ENCODE assay signal across 8 mouse cellular contexts in the genomic region with DNA sequence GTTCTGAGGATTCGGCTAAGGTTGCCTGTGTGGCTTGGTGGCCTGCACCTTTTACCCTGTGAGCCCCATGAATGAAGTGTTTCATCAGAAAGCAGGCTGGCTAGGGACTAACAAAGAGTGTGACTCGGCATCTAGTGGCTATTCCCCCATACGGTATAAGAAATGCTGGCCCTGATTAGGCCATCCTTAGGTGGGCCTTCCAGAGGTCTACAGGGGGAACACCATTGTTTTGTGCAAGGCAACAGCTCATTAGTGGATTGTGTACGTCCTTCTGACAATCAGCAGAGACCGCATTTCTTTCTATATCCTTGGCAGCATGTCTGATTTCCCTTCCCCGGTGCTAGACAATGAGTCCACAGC. TPM values are rescaled to one million over a fixed set of nuclear protein-coding genes. Genes with fewer than 3 reads are reported as not detected.
DNase-seq lines count a peak whose midpoint lies in the region; ATAC-seq and TF ChIP-seq lines count a peak whose summit lies in the region.

No protein-coding gene starts in this region.

- H3K9me3 ChIP-seq in liver, embryonic 11.5 days (ENCODE audit: control insufficient read depth, low read length) = no peaks in the 10 kb centered on the region
- H3K9me3 ChIP-seq in limb, embryonic 14.5 days (ENCODE audit: control insufficient read depth, low read length) = no peaks in the 10 kb centered on the region
- no peaks in the 10 kb centered on the region for H3K9me3 ChIP-seq in neural tube, embryonic 15.5 days (replicated peaks)

- H3K4me3 ChIP-seq in heart, adult 2 months = peak overlapping the region; percentile 38; the same call in 1 of the 2 replicates
- H3K4me3 ChIP-seq in liver, embryonic 11.5 days (ENCODE audit: low read depth, low read length) = no peak overlapping the region
- H3K4me3 ChIP-seq in limb, embryonic 14.5 days (replicated peaks; ENCODE audit: low read length) = no peak overlapping the region
- H3K4me3 ChIP-seq in neural tube, embryonic 15.5 days (replicated peaks) = no peak overlapping the region

- 60% methylated on average over 6 of the region's 6 CpGs for WGBS in heart, adult 2 months
- WGBS in liver, embryonic 11.5 days = 78% methylated on average over 6 of the region's 6 CpGs
- WGBS in limb, embryonic 14.5 days = 78% methylated on average over 6 of the region's 6 CpGs
- WGBS in neural tube, embryonic 15.5 days = 87% methylated on average over 6 of the region's 6 CpGs

- no peak for ATAC-seq in liver, embryonic 11.5 days (replicated peaks; ENCODE audit: low FRiP score)
- ATAC-seq in limb, embryonic 14.5 days (ENCODE audit: low FRiP score, low read depth) = no peak
- no peak for ATAC-seq in neural tube, embryonic 15.5 days (ENCODE audit: low FRiP score)

- no peak for TF ChIP-seq POLR2A in heart, adult 2 months (IDR thresholded peaks at IDR 0.05; ENCODE audit: insufficient read depth, low read depth, low read length)
- no peak for TF ChIP-seq POLR2A in limb, embryonic 14.5 days (IDR thresholded peaks at IDR 0.05; ENCODE audit: borderline replicate concordance, extremely low read depth, insufficient read depth, insufficient read length)

- DNase-seq in heart, adult 2 months = no peak
- no peak for DNase-seq in heart, postnatal 14 days
- DNase-seq in liver, embryonic 11.5 days (ENCODE audit: low spot score) = no peak
- DNase-seq in liver = no peak
- no peak for DNase-seq in limb, embryonic 14.5 days (ENCODE audit: low spot score)
- DNase-seq in spleen, adult 18-20 months = no peak
- DNase-seq in adrenal gland, adult 8-10 months = no peak

- H3K9ac ChIP-seq in heart, adult 2 months (ENCODE audit: low read depth, low read length) = no peak overlapping the region
- H3K9ac ChIP-seq in liver, embryonic 11.5 days (ENCODE audit: low read depth, low read length) = no peak overlapping the region
- no peak overlapping the region for H3K9ac ChIP-seq in limb, embryonic 14.5 days (ENCODE audit: low read depth, low read length, severe bottlenecking)
- H3K9ac ChIP-seq in neural tube, embryonic 15.5 days (replicated peaks) = no peak overlapping the region

- TF ChIP-seq EP300 in heart, adult 2 months (IDR thresholded peaks at IDR 0.05; ENCODE audit: insufficient read depth, low read depth, low read length) = no peak

- no peaks in the 10 kb centered on the region for H3K27me3 ChIP-seq in heart, adult 2 months (ENCODE audit: control insufficient read depth, insufficient read depth, low read length)
- H3K27me3 ChIP-seq in liver, embryonic 11.5 days (replicated peaks; ENCODE audit: control insufficient read depth, insufficient read depth, low read length) = no peaks in the 10 kb centered on the region
- no peaks in the 10 kb centered on the region for H3K27me3 ChIP-seq in limb, embryonic 14.5 days (ENCODE audit: control insufficient read depth, insufficient read depth, low read length)
- H3K27me3 ChIP-seq in neural tube, embryonic 15.5 days (replicated peaks) = no peaks in the 10 kb centered on the region

- H3K36me3 ChIP-seq in heart, adult 2 months (ENCODE audit: control insufficient read depth, insufficient read depth, low read length) = no peaks in the 10 kb centered on the region
- H3K36me3 ChIP-seq in liver, embryonic 11.5 days (ENCODE audit: control insufficient read depth, insufficient read depth, low read length) = peaks cover 2% of the 10 kb centered on the region; the same call in 1 of the 2 replicates
- no peaks in the 10 kb centered on the region for H3K36me3 ChIP-seq in limb, embryonic 14.5 days (ENCODE audit: control insufficient read depth, insufficient read depth, low read length)
- H3K36me3 ChIP-seq in neural tube, embryonic 15.5 days = no peaks in the 10 kb centered on the region

- H3K4me2 ChIP-seq in liver, embryonic 11.5 days = peak overlapping the region; percentile 63
- peak overlapping the region; percentile 42 for H3K4me2 ChIP-seq in limb, embryonic 14.5 days (replicated peaks; ENCODE audit: low read depth, low read length, severe bottlenecking)
- peak overlapping the region; percentile 52; the same call in 1 of the 2 replicates for H3K4me2 ChIP-seq in neural tube, embryonic 15.5 days

- peaks cover 5% of the 10 kb centered on the region for H3K4me1 ChIP-seq in heart, adult 2 months (ENCODE audit: control insufficient read depth, insufficient read depth, low read length)
- peaks cover 22% of the 10 kb centered on the region for H3K4me1 ChIP-seq in liver, embryonic 11.5 days (replicated peaks; ENCODE audit: control insufficient read depth, insufficient read depth, low read length)
- peaks cover 4% of the 10 kb centered on the region; the same call in 1 of the 2 replicates for H3K4me1 ChIP-seq in limb, embryonic 14.5 days (ENCODE audit: control insufficient read depth, insufficient read depth, low read length)
- H3K4me1 ChIP-seq in neural tube, embryonic 15.5 days = peaks cover 5% of the 10 kb centered on the region; the same call in 1 of the 2 replicates

- no peak for TF ChIP-seq CTCF in heart, adult 2 months (IDR thresholded peaks at IDR 0.05)

- H3K79me2 ChIP-seq in heart, adult 2 months (replicated peaks; ENCODE audit: control insufficient read depth, insufficient read depth, low read length) = no peaks in the 10 kb centered on the region

- H3K27ac ChIP-seq in heart, adult 2 months = no peak overlapping the region
- no peak overlapping the region for H3K27ac ChIP-seq in liver, embryonic 11.5 days (ENCODE audit: low read depth, low read length)
- H3K27ac ChIP-seq in limb, embryonic 14.5 days (replicated peaks; ENCODE audit: low read depth, low read length) = no peak overlapping the region
- no peak overlapping the region for H3K27ac ChIP-seq in neural tube, embryonic 15.5 days (replicated peaks)

- intact Hi-C loops in heart, adult 2 months (cut with DNase I) = no loop called here
- intact Hi-C loops in heart, postnatal 14 days (cut with DNase I) = no loop called here

RNA-seq across cellular contexts. Expression of a gene that starts 11.9 kb away (rescaled TPM):
- 100 to 1,000 TPM in 1 of 2 experiments, 10 to 100 TPM in 1; 26.5 to 109 TPM for total RNA-seq in heart, adult 2 months (2021)
- 42.0 and 131 TPM in 2 replicates for polyA plus RNA-seq in heart, adult 2 months (2012; rRNA removed)
- 10 to 100 TPM; 67.6 to 87.8 TPM for total RNA-seq in heart, postnatal 14 days (2021)
- polyA plus RNA-seq in liver, embryonic 11.5 days (2014; fragmentation: Nextera tagmentation; extraction: Ambion mirVana) = 112 and 114 TPM in 2 replicates
- polyA plus RNA-seq in limb, embryonic 14.5 days (2012; rRNA removed) = 20.9 and 24.6 TPM in 2 replicates
- polyA plus RNA-seq in limb, embryonic 14.5 days (2014; fragmentation: Nextera tagmentation; extraction: Ambion mirVana) = 33.5 and 37.2 TPM in 2 replicates
- polyA plus RNA-seq in neural tube, embryonic 15.5 days (2015; fragmentation: Nextera tagmentation; extraction: Ambion mirVana) = 20.1 and 30.9 TPM in 2 replicates
- 10 to 100 TPM; 13.3 to 20.7 (median 15.2) TPM for total RNA-seq in adrenal gland, adult 8-10 months (2022)

RNA-seq across cellular contexts. Expression of a gene that starts 11.9 kb away (rescaled TPM):
- total RNA-seq in heart, adult 2 months (2021) = not detected
- not detected in 2 replicates for polyA plus RNA-seq in heart, adult 2 months (2012; rRNA removed)
- under 1 TPM in 1 of 2 experiments, not detected in 1; 0.14 TPM for total RNA-seq in heart, postnatal 14 days (2021)
- polyA plus RNA-seq in liver, embryonic 11.5 days (2014; fragmentation: Nextera tagmentation; extraction: Ambion mirVana) = 0.25 TPM in 1 of 2 replicates, not detected in the other
- polyA plus RNA-seq in limb, embryonic 14.5 days (2012; rRNA removed) = 0.06 and 0.24 TPM in 2 replicates
- polyA plus RNA-seq in limb, embryonic 14.5 days (2014; fragmentation: Nextera tagmentation; extraction: Ambion mirVana) = 0.22 and 0.55 TPM in 2 replicates
- polyA plus RNA-seq in neural tube, embryonic 15.5 days (2015; fragmentation: Nextera tagmentation; extraction: Ambion mirVana) = not detected in 2 replicates
- not detected for total RNA-seq in adrenal gland, adult 8-10 months (2022)

RNA-seq across cellular contexts. Expression of a gene that starts 16.3 kb away (rescaled TPM):
- 100 to 1,000 TPM; 106 to 129 TPM for total RNA-seq in heart, adult 2 months (2021)
- 123 and 136 TPM in 2 replicates for polyA plus RNA-seq in heart, adult 2 months (2012; rRNA removed)
- total RNA-seq in heart, postnatal 14 days (2021) = 100 to 1,000 TPM in 1 of 2 experiments, 10 to 100 TPM in 1; 78.1 to 101 TPM
- 84.3 and 84.5 TPM in 2 replicates for polyA plus RNA-seq in liver, embryonic 11.5 days (2014; fragmentation: Nextera tagmentation; extraction: Ambion mirVana)
- 52.3 and 59.7 TPM in 2 replicates for polyA plus RNA-seq in limb, embryonic 14.5 days (2012; rRNA removed)
- 56.0 and 58.4 TPM in 2 replicates for polyA plus RNA-seq in limb, embryonic 14.5 days (2014; fragmentation: Nextera tagmentation; extraction: Ambion mirVana)
- polyA plus RNA-seq in neural tube, embryonic 15.5 days (2015; fragmentation: Nextera tagmentation; extraction: Ambion mirVana) = 78.9 and 86.0 TPM in 2 replicates
- total RNA-seq in adrenal gland, adult 8-10 months (2022) = 10 to 100 TPM; 28.2 to 43.5 (median 39.5) TPM

RNA-seq across cellular contexts. Expression of a gene that starts 28.1 kb away (rescaled TPM):
- 1 to 10 TPM; 2.1 to 2.3 TPM for total RNA-seq in heart, adult 2 months (2021)
- polyA plus RNA-seq in heart, adult 2 months (2012; rRNA removed) = 3.7 and 6.7 TPM in 2 replicates
- total RNA-seq in heart, postnatal 14 days (2021) = 1 to 10 TPM; 2.9 to 3.6 TPM
- 83.2 and 101 TPM in 2 replicates for polyA plus RNA-seq in liver, embryonic 11.5 days (2014; fragmentation: Nextera tagmentation; extraction: Ambion mirVana)
- polyA plus RNA-seq in limb, embryonic 14.5 days (2012; rRNA removed) = 25.8 and 35.9 TPM in 2 replicates
- polyA plus RNA-seq in limb, embryonic 14.5 days (2014; fragmentation: Nextera tagmentation; extraction: Ambion mirVana) = 15.5 and 18.5 TPM in 2 replicates
- 1.3 and 5.0 TPM in 2 replicates for polyA plus RNA-seq in neural tube, embryonic 15.5 days (2015; fragmentation: Nextera tagmentation; extraction: Ambion mirVana)
- 1 to 10 TPM; 3.0 to 7.5 (median 5.5) TPM for total RNA-seq in adrenal gland, adult 8-10 months (2022)

RNA-seq across cellular contexts. Expression of a gene that starts 35.3 kb away (rescaled TPM):
- 10 to 100 TPM; 79.7 to 81.5 TPM for total RNA-seq in heart, adult 2 months (2021)
- 268 and 301 TPM in 2 replicates for polyA plus RNA-seq in heart, adult 2 months (2012; rRNA removed)
- 10 to 100 TPM; 58.8 to 72.1 TPM for total RNA-seq in heart, postnatal 14 days (2021)
- polyA plus RNA-seq in liver, embryonic 11.5 days (2014; fragmentation: Nextera tagmentation; extraction: Ambion mirVana) = 38.4 and 43.2 TPM in 2 replicates
- polyA plus RNA-seq in limb, embryonic 14.5 days (2012; rRNA removed) = 38.9 and 41.2 TPM in 2 replicates
- 44.1 and 44.4 TPM in 2 replicates for polyA plus RNA-seq in limb, embryonic 14.5 days (2014; fragmentation: Nextera tagmentation; extraction: Ambion mirVana)
- polyA plus RNA-seq in neural tube, embryonic 15.5 days (2015; fragmentation: Nextera tagmentation; extraction: Ambion mirVana) = 33.1 and 38.3 TPM in 2 replicates
- 100 to 1,000 TPM in 1 of 4 experiments, 10 to 100 TPM in 3; 80.5 to 116 (median 91.7) TPM for total RNA-seq in adrenal gland, adult 8-10 months (2022)
